In genomic region chr5:92309681-92310511, GRCm38 (mm10) we compare ENCODE assay signal across 8 mouse cellular contexts. TPM values are rescaled to one million over a fixed set of nuclear protein-coding genes. Genes with fewer than 3 reads are reported as not detected.
DNase-seq lines count a peak whose midpoint lies in the region; ATAC-seq lines count a peak whose summit lies in the region.

Gene Sdad1, minus strand, starts transcription at chr5:92310479.

- H3K27ac ChIP-seq in brown adipose tissue, adult 24 weeks (replicated peaks; ENCODE audit: low read depth, low read length): peak within 1 kb of the TSS; percentile 45; the same call in 1 of the 2 replicates
- H3K27ac ChIP-seq in heart, embryonic 14.5 days (replicated peaks in 1 of 2; ENCODE audit: control insufficient read depth in 1 of 2, insufficient read depth in 1 of 2, low read depth in 2 of 2, low read length in 2 of 2): peak within 1 kb of the TSS; percentile 53 to 65; a peak in 3 of 4 replicates
- H3K27ac ChIP-seq in liver, embryonic 13.5 days: peak within 1 kb of the TSS; percentile 59
- H3K27ac ChIP-seq in stomach, embryonic 16.5 days (ENCODE audit: low read length): peak within 1 kb of the TSS; percentile 69

- H3K9me3 ChIP-seq in heart, embryonic 14.5 days (ENCODE audit: control insufficient read depth, low read length): no peaks in the 10 kb centered on the region
- no peaks in the 10 kb centered on the region for H3K9me3 ChIP-seq in liver, embryonic 13.5 days (replicated peaks)
- H3K9me3 ChIP-seq in stomach, embryonic 16.5 days (replicated peaks; ENCODE audit: control insufficient read depth, low read length): no peaks in the 10 kb centered on the region

- ATAC-seq in heart, embryonic 14.5 days (ENCODE audit: insufficient number of reproducible peaks, insufficient read depth, low FRiP score, low read depth): peak; percentile 75
- peak; percentile 87 for ATAC-seq in liver, embryonic 13.5 days (ENCODE audit: low read depth)
- peak; percentile 94 for ATAC-seq in stomach, embryonic 16.5 days (ENCODE audit: insufficient read depth, low FRiP score)

- peak within 1 kb of the TSS; percentile 77 for H3K4me2 ChIP-seq in heart, embryonic 14.5 days (ENCODE audit: low read length)
- H3K4me2 ChIP-seq in liver, embryonic 13.5 days: peak within 1 kb of the TSS; percentile 77
- peak within 1 kb of the TSS; percentile 83 for H3K4me2 ChIP-seq in stomach, embryonic 16.5 days (ENCODE audit: low read depth, low read length)

- 2% methylated on average over 41 of the region's 41 CpGs for WGBS in heart, embryonic 14.5 days
- WGBS in liver, embryonic 13.5 days (ENCODE audit: insufficient replicate concordance): 2% methylated on average over 41 of the region's 41 CpGs
- WGBS in stomach, embryonic 16.5 days: 2% methylated on average over 41 of the region's 41 CpGs

- peak; percentile 96 for DNase-seq in CD4-positive, CD25-positive, alpha-beta regulatory T cell, adult 2 months (ENCODE audit: low read depth, low spot score)
- DNase-seq in fibroblast of lung, adult 2 months (ENCODE audit: low read depth): peak; percentile 86
- peak; percentile 96 for DNase-seq in kidney, postnatal 14 days
- peak; percentile 81 for DNase-seq in liver, embryonic 13.5 days
- peak; percentile 90 for DNase-seq in neural tube, embryonic 10.5 days (ENCODE audit: extremely low spot score, low spot score)

- peak within 1 kb of the TSS; percentile 89 for H3K4me3 ChIP-seq in brown adipose tissue, adult 24 weeks (ENCODE audit: insufficient read depth, low read depth, low read length)
- peak within 1 kb of the TSS; percentile 91 for H3K4me3 ChIP-seq in heart, embryonic 14.5 days (ENCODE audit: control insufficient read depth in 1 of 2, insufficient read depth in 1 of 2, low read depth in 1 of 2, low read length in 2 of 2)
- peak within 1 kb of the TSS; percentile 73 for H3K4me3 ChIP-seq in liver, embryonic 13.5 days (replicated peaks)
- peak within 1 kb of the TSS; percentile 78 for H3K4me3 ChIP-seq in stomach, embryonic 16.5 days (replicated peaks; ENCODE audit: low read length)

- H3K36me3 ChIP-seq in heart, embryonic 14.5 days (ENCODE audit: control insufficient read depth, insufficient read depth, low read length): peaks cover 16% of the 10 kb centered on the region
- peaks cover 22% of the 10 kb centered on the region for H3K36me3 ChIP-seq in liver, embryonic 13.5 days
- no peaks in the 10 kb centered on the region for H3K36me3 ChIP-seq in stomach, embryonic 16.5 days (ENCODE audit: control insufficient read depth, insufficient read depth, low read length)

- H3K4me1 ChIP-seq in brown adipose tissue, adult 24 weeks (ENCODE audit: control insufficient read depth, insufficient read depth, insufficient read length, low read length): peaks cover 2% of the 10 kb centered on the region; the same call in 1 of the 2 replicates
- peaks cover 0 to 13% of the 10 kb centered on the region in 2 experiments for H3K4me1 ChIP-seq in heart, embryonic 14.5 days (ENCODE audit: control insufficient read depth in 2 of 2, insufficient read depth in 2 of 2, low read length in 2 of 2)
- H3K4me1 ChIP-seq in liver, embryonic 13.5 days (replicated peaks): peaks cover 40% of the 10 kb centered on the region
- peaks cover 15% of the 10 kb centered on the region for H3K4me1 ChIP-seq in stomach, embryonic 16.5 days (ENCODE audit: control insufficient read depth, insufficient read depth, low read length)

- no peaks in the 10 kb centered on the region for H3K27me3 ChIP-seq in heart, embryonic 14.5 days (ENCODE audit: control insufficient read depth, insufficient read depth, low read length)
- H3K27me3 ChIP-seq in liver, embryonic 13.5 days: no peaks in the 10 kb centered on the region
- no peaks in the 10 kb centered on the region for H3K27me3 ChIP-seq in stomach, embryonic 16.5 days (ENCODE audit: control insufficient read depth, insufficient read depth, low read length)

- H3K9ac ChIP-seq in heart, embryonic 14.5 days (ENCODE audit: low read length): peak within 1 kb of the TSS; percentile 89
- H3K9ac ChIP-seq in liver, embryonic 13.5 days: peak within 1 kb of the TSS; percentile 76
- peak within 1 kb of the TSS; percentile 78 for H3K9ac ChIP-seq in stomach, embryonic 16.5 days (ENCODE audit: low read length)

RNA-seq across cellular contexts. Expression of gene Sdad1, which starts in this region (rescaled TPM):
- 4.2 and 5.8 TPM in 2 replicates for polyA plus RNA-seq in brown adipose tissue, adult 24 weeks (2012; ENCODE audit: insufficient read depth, insufficient read length, missing spikeins)
- 23.4 and 25.8 TPM in 2 replicates for polyA plus RNA-seq in heart, embryonic 14.5 days (2014; fragmentation: Nextera tagmentation; extraction: Ambion mirVana)
- 26.8 and 32.6 TPM in 2 replicates for polyA plus RNA-seq in liver, embryonic 13.5 days (2015; fragmentation: Nextera tagmentation; extraction: Ambion mirVana)
- polyA plus RNA-seq in stomach, embryonic 16.5 days (2015; fragmentation: Nextera tagmentation; extraction: Ambion mirVana): 31.3 and 33.3 TPM in 2 replicates

Comparison
In these comparisons a context has a peak if more than half of its experiments do, and no peak if none do; other contexts are left out.
1. Peak in every context shown above with its lines: DNase-seq, ATAC-seq, H3K4me3 ChIP-seq and H3K27ac ChIP-seq.